Mouse (Mus musculus) forebrain, embryonic 10.5 days (tissue): ENCODE results near the gene Oas1a. TPM values are rescaled to one million over a fixed set of nuclear protein-coding genes. Genes with fewer than 3 reads are reported as not detected.
"Not testable (repeated sequence)": the region's sequence is repeated elsewhere in the genome, so short reads cannot be mapped to it uniquely, and the experiment has no call there.

ENCODE experiments used
- DNase-seq: peaks from one replicate; pipeline ENCODE4 v3.0.0-alpha.2; 2017; ENCODE audit warnings: low spot score; ENCODE audit errors: extremely low spot score
- H3K27ac ChIP-seq: fragments of 300-500 bp; sonication (generic); 2 replicates; pipeline ENCODE4 v1.5.1; 2016; ENCODE audit warnings: mild to moderate bottlenecking
- H3K27me3 ChIP-seq: fragments of 300-500 bp; sonication (generic); 2 replicates; pipeline ENCODE4 v1.6.1; 2016; ENCODE audit warnings: mild to moderate bottlenecking; ENCODE audit not compliant: poor library complexity, severe bottlenecking
- H3K36me3 ChIP-seq: fragments of 300-500 bp; sonication (generic); replicated peaks from 2 replicates; pipeline ENCODE4 v1.6.1; 2016; ENCODE audit warnings: mild to moderate bottlenecking, moderate library complexity
- H3K4me1 ChIP-seq: fragments of 300-500 bp; sonication (generic); 2 replicates; pipeline ENCODE4 v1.6.1; 2016
- H3K4me3 ChIP-seq: fragments of 300-500 bp; sonication (generic); 2 replicates; pipeline ENCODE4 v1.5.1; 2016; ENCODE audit warnings: mild to moderate bottlenecking, moderate library complexity
- H3K9me3 ChIP-seq: fragments of 300-500 bp; sonication (generic); 2 replicates; pipeline ENCODE4 v1.6.1; 2016; ENCODE audit warnings: mild to moderate bottlenecking, moderate library complexity
- WGBS: fragments of 180-500 bp; shearing (Covaris S2); methylation state at CpG from one replicate; pipeline ENCODE4 v1.1.7; 2016; 5-methylcytosine and 5-hydroxymethylcytosine counted together
- polyA plus RNA-seq: library from polyadenylated mRNA; unstranded; fragments of >200 nt; fragmentation: Nextera tagmentation; extraction: Ambion mirVana; gene quantifications from 2 replicates; pipeline ENCODE4 v1.2.1, GENCODE M21; 2016

The Oas1a gene
- 0.33 and 0.70 TPM in 2 replicates for polyA plus RNA-seq

GRCm38 (mm10) chr5:120906791-120907733, at the start of gene Oas1a:
Gene Oas1a, minus strand, starts transcription at chr5:120907521.
- not testable (repeated sequence) for H3K27me3 ChIP-seq, DNase-seq
- 34% methylated on average over 8 of the region's 12 CpGs for WGBS

GRCm38 (mm10) chr5:120953974-120954373, 46.7 kb upstream of the Oas1a start:
- Histone ChIP-seq H3K4me3 (no peak overlapping the region), H3K27me3 (no peaks in the 10 kb centered on the region), H3K9me3 (no peaks in the 10 kb centered on the region), H3K4me1 (peaks cover 4% of the 10 kb centered on the region; the same call in 1 of the 2 replicates), H3K27ac (no peak overlapping the region), H3K36me3 (no peaks in the 10 kb centered on the region)
- WGBS = 23% methylated on average over 5 of the region's 5 CpGs
- DNase-seq = peak; percentile 51

More at GRCm38 (mm10) chr5:120906791-120907733, at the start of gene Oas1a:
- not testable (repeated sequence) for H3K4me3 ChIP-seq, H3K36me3 ChIP-seq, H3K4me1 ChIP-seq, H3K27ac ChIP-seq, H3K9me3 ChIP-seq

- no peak overlapping the region for H3K27ac ChIP-seq
- H3K4me3 ChIP-seq = no peak overlapping the region
- H3K4me1 ChIP-seq = peaks cover 4% of the 10 kb centered on the region; the same call in 1 of the 2 replicates
- no peaks in the 10 kb centered on the region for H3K9me3 ChIP-seq
- H3K27me3 ChIP-seq = no peaks in the 10 kb centered on the region
- WGBS = 78% methylated on average over 10 of the region's 10 CpGs
- H3K36me3 ChIP-seq = no peaks in the 10 kb centered on the region
- no peak for DNase-seq
Measured at GRCm38 (mm10) chr5:120952242-120952770, 45.0 kb upstream of the Oas1a start.

GRCm38 (mm10) chr5:120942076-120942475, 34.8 kb upstream of the Oas1a start:
- DNase-seq = no peak
- H3K36me3 ChIP-seq = no peaks in the 10 kb centered on the region
- H3K4me3 ChIP-seq = no peak overlapping the region
- no peaks in the 10 kb centered on the region for H3K27me3 ChIP-seq
- H3K4me1 ChIP-seq = 0 out of 2 replicates have a peak, but pooled peaks cover 3% of the 10 kb centered on the region
- 78% methylated on average over 10 of the region's 10 CpGs for WGBS
- no peaks in the 10 kb centered on the region for H3K9me3 ChIP-seq
- H3K27ac ChIP-seq = no peak overlapping the region

- H3K4me3 ChIP-seq = no peak overlapping the region
- WGBS = 58% methylated on average over 8 of the region's 8 CpGs
- H3K4me1 ChIP-seq = peaks cover 3% of the 10 kb centered on the region; the same call in 1 of the 2 replicates
Measured at GRCm38 (mm10) chr5:120938586-120938985, 31.3 kb upstream of the Oas1a start.

GRCm38 (mm10) chr5:120937841-120938240, 30.5 kb upstream of the Oas1a start:
- H3K4me1 ChIP-seq = peaks cover 3% of the 10 kb centered on the region; the same call in 1 of the 2 replicates
- H3K4me3 ChIP-seq = no peak overlapping the region
- H3K27ac ChIP-seq = no peak overlapping the region
- H3K36me3 ChIP-seq = no peaks in the 10 kb centered on the region
- no peaks in the 10 kb centered on the region for H3K27me3 ChIP-seq
- H3K9me3 ChIP-seq = no peaks in the 10 kb centered on the region
- 80% methylated on average over 4 of the region's 4 CpGs for WGBS
- DNase-seq = no peak

More at GRCm38 (mm10) chr5:120938586-120938985, 31.3 kb upstream of the Oas1a start:
- Histone ChIP-seq H3K9me3 (no peaks in the 10 kb centered on the region), H3K27me3 (no peaks in the 10 kb centered on the region), H3K36me3 (no peaks in the 10 kb centered on the region), H3K27ac (no peak overlapping the region)
- DNase-seq = no peak

- Histone ChIP-seq H3K27ac (no peak overlapping the region), H3K9me3 (no peaks in the 10 kb centered on the region), H3K36me3 (no peaks in the 10 kb centered on the region), H3K4me3 (no peak overlapping the region), H3K4me1 (peaks cover 3% of the 10 kb centered on the region; the same call in 1 of the 2 replicates), H3K27me3 (no peaks in the 10 kb centered on the region)
- 22% methylated on average over 5 of the region's 5 CpGs for WGBS
- no peak for DNase-seq
Measured at GRCm38 (mm10) chr5:120933966-120934365, 26.6 kb upstream of the Oas1a start.

- H3K4me3 ChIP-seq = no peak overlapping the region
- no peak overlapping the region for H3K27ac ChIP-seq
- DNase-seq = no peak
- no peaks in the 10 kb centered on the region for H3K9me3 ChIP-seq
- no peaks in the 10 kb centered on the region for H3K36me3 ChIP-seq
- no peaks in the 10 kb centered on the region for H3K27me3 ChIP-seq
- 5% methylated on average over 1 of the region's 1 CpGs for WGBS
- H3K4me1 ChIP-seq = no peaks in the 10 kb centered on the region
Measured at GRCm38 (mm10) chr5:120927036-120927435, 19.7 kb upstream of the Oas1a start.

- not testable (repeated sequence) for H3K27me3 ChIP-seq, H3K4me1 ChIP-seq, H3K9me3 ChIP-seq, H3K27ac ChIP-seq, H3K36me3 ChIP-seq, DNase-seq, H3K4me3 ChIP-seq
- WGBS = 77% methylated on average over 2 of the region's 2 CpGs
Measured at GRCm38 (mm10) chr5:120926311-120926710, 19.0 kb upstream of the Oas1a start.

- not testable (repeated sequence) for DNase-seq, H3K27ac ChIP-seq, H3K4me3 ChIP-seq, H3K9me3 ChIP-seq, H3K27me3 ChIP-seq, H3K36me3 ChIP-seq, H3K4me1 ChIP-seq
- 90% methylated on average over 4 of the region's 4 CpGs for WGBS
Measured at GRCm38 (mm10) chr5:120924520-120924919, 17.2 kb upstream of the Oas1a start.

- no peak overlapping the region for H3K4me3 ChIP-seq
- no peaks in the 10 kb centered on the region for H3K9me3 ChIP-seq
- no peak overlapping the region for H3K27ac ChIP-seq
- H3K27me3 ChIP-seq = no peaks in the 10 kb centered on the region
- no peak for DNase-seq
- 88% methylated on average over 4 of the region's 4 CpGs for whole genome bisulfite sequencing
- H3K36me3 ChIP-seq = no peaks in the 10 kb centered on the region
- H3K4me1 ChIP-seq = no peaks in the 10 kb centered on the region
Measured at GRCm38 (mm10) chr5:120923969-120924368, 16.6 kb upstream of the Oas1a start.

- H3K4me3 ChIP-seq = no peak overlapping the region
- no peak overlapping the region for H3K27ac ChIP-seq
- no peaks in the 10 kb centered on the region for H3K4me1 ChIP-seq
- no peaks in the 10 kb centered on the region for H3K27me3 ChIP-seq
- WGBS = 81% methylated on average over 3 of the region's 3 CpGs
- no peaks in the 10 kb centered on the region for H3K36me3 ChIP-seq
- DNase-seq = no peak
- no peaks in the 10 kb centered on the region for H3K9me3 ChIP-seq
Measured at GRCm38 (mm10) chr5:120920296-120920695, 13.0 kb upstream of the Oas1a start.
